Mouse (Mus musculus): ENCODE measurements around the gene Fgd6.

Fgd6 gene

GRCm38 (mm10) chr10:94035658-94036374, at the start of gene Fgd6, which contains the start of gene Vezt:
TSS of gene Fgd6 (plus strand) at chr10:94036001.
TSS of gene Vezt (minus strand) at chr10:94035817.
- DNase-seq (ENCODE audit: low read depth, low spot score) = peak; percentile 98

DNA sequence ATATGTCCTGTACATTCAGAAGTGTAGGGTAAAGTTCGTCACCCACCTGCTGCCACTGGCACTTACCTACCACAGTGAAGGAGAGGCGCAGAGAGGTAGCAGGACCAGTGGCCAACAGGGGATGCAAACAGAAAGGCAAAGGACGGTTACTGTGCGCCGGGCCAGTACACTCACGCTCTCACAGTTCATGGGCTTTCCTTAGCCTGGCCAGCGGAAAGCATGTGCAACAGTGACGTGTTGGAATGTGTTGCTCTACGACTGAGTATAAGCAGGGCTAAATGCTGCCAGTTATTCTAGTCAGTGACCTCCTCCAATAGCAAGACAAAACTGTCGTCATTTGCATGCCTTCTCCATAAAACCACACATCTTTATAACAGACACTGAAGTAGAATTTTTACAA, 41.7 kb upstream of the Fgd6 start:
- no peak for DNase-seq (ENCODE audit: low read depth, low spot score)

DNA sequence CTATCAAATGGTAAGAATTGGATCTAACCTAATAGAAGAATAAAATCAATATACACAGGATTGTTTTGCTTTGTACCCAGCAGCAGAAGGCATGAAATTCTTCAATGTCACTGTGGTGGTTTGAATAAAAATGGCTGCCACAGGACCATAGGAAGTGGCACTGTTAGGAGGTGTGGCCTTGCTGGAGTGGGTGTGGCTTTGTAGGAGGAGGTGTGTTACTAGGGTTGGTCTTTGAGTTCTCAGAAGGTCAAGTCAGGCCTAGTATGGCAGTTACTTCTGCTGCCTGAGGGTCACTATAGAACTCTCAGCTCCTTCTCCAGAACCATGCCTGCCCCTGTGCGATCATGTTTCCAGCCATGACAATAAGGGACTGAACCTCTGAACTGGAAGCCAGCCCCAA, 40.7 kb upstream of the Fgd6 start:
- no peak for DNase-seq (ENCODE audit: low read depth, low spot score)

GRCm38 (mm10) chr10:93999357-93999756, 36.4 kb upstream of the Fgd6 start:
- DNase-seq (ENCODE audit: low read depth, low spot score) = no peak

DNA sequence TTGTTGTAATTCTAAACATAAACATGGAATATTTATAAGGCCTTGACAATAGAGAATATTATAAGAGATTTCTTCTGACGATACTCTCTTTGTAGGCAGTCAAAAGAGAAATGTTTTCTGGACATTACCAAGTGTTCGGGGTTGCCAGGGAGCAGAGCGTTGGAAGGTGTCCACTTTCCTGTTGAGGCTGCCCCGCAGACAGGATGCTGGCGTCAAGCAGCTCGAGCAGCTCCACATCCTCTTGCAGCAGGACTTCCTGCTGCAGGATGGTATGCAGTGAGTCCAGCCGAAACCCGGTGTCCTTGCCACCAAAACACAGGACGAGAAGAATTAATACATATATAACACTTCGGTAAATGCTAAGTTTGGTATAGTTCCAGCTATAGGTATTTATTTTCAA, 35.6 kb upstream of the Fgd6 start:
- DNase-seq (ENCODE audit: low read depth, low spot score) = no peak

GRCm38 (mm10) chr10:94008356-94008755, 27.4 kb upstream of the Fgd6 start:
- DNase-seq (ENCODE audit: low read depth, low spot score) = no peak

- no peak for DNase-seq (ENCODE audit: low read depth, low spot score)
Observed at GRCm38 (mm10) chr10:94009991-94010679, 25.7 kb upstream of the Fgd6 start.

- no peak for DNase-seq (ENCODE audit: low read depth, low spot score)
Observed at GRCm38 (mm10) chr10:94011024-94011423, 24.8 kb upstream of the Fgd6 start.

GRCm38 (mm10) chr10:94013196-94013595, 22.6 kb upstream of the Fgd6 start:
- peak; percentile 20 for DNase-seq (ENCODE audit: low read depth, low spot score)

DNA sequence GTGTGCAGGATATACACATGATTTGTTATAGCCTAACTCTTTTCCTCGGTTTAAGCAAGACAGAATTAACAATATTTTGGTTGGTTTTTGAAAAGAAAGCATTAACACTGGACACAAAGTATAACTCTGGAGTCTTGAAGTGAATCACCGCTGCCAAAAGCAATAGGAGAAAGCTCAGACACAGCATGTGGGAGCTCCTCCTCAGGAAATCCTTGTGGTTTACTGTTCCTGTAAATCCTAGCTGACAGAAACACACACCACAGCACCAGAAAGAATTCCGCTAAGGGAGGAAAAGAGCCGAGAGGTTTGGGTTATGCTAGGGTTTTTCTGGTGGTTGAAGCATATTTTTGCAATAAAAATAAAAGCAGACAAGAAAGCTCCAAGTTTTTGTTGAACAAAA, 21.6 kb upstream of the Fgd6 start:
- DNase-seq (ENCODE audit: low read depth, low spot score) = no peak

- no peak for DNase-seq (ENCODE audit: low read depth, low spot score)
Observed at GRCm38 (mm10) chr10:94017455-94017854, 18.3 kb upstream of the Fgd6 start.

DNA sequence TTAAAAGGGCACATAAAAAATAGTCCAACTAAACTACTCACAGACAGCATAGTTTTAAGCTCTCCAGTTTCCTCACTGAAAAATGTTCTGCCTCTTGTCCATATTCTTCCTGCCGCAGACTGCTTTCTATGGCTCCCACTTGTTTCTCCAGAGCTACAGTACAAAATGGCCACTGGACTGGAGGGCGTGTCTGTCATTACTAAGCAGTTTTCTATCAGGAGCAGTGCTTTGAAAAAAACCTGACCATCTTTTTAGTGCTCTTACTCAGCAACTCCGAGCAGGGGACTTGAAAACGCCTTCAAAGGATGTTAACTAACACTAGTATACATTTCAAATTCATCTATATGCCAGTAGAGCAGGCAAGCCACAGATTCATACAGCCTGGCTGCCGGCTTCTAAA, 15.2 kb upstream of the Fgd6 start:
- DNase-seq (ENCODE audit: low read depth, low spot score) = peak; percentile 4

DNA sequence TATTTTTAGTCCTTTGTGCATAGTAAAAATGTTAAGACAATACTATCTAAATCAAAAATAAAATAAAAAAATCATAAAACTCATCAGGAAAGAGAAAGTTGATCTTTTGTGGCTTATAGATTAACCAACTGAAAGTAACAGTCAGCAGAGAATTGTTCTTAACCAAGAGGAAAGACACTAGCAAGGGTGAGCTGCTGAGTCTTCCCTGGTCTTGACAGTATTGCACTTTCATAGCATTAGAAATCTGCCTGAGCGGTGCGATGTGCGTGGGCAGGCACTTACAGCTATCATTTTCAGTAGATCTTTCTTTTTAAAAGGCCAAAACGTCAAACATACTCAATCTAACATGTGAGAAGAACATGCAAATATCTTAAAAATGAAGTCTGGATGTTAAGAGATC, 14.7 kb upstream of the Fgd6 start:
- no peak for DNase-seq (ENCODE audit: low read depth, low spot score)

- no peak for DNase-seq (ENCODE audit: low read depth, low spot score)
Observed at GRCm38 (mm10) chr10:94025079-94025478, 10.7 kb upstream of the Fgd6 start.

DNA sequence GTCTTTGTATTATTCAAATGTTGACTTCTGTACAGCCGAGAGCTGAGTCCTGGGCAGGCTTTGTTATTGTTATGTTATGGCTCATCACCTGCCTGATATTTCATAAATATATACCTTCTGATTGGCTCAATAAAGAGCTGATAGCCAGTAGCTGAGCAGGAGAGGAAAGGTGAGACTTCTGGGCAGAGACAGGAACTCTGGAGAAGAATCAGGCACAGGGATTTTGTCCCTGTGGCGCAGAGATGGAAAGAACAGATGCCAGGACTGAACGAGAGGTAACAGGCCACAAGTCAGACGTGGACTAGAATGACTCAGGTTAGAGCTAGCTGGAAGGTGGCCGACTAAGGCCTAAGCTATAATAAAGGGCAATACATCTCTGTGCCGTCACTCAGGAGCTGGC, 7.3 kb upstream of the Fgd6 start:
- DNase-seq (ENCODE audit: low read depth, low spot score) = no peak

GRCm38 (mm10) chr10:94031164-94031563, 4.6 kb upstream of the Fgd6 start:
- no peak for DNase-seq (ENCODE audit: low read depth, low spot score)

DNA sequence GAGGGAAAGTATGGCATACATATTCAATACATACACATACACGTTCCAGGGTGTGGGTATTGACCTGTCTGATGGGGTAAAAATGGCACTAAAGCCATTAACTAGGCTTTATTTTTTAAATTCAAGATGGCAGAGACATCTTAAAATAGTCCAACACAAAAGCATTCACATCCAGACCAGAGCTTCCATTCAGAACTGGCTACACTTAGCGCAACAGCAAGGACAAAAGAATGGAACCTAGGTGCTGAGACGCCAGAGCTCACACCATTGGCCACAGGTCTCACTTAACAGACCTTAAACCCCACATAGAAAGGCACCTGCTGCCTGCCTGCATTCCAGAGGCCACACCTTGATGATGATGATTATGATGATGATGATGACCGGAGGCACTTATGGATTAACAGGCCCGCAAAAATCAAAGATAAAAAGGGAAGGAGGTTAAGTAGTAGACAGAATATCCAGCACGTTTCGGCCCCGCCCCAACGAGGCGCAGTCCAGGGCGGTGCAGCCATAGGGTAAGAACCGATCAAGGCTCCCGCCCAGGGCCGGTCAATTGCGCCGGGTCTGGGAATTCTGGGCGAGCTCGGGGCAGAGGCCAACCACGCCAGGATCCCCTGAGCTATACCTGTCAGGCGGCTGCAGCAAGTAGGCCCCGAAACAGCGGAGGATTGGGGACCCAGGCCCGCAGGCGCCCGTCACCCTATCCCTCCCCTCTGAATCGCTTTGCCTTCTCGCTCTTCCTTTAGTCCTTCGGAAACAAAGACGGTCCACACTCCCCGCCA, 734 bp upstream of the Fgd6 start:
- peak; percentile 26 for DNase-seq (ENCODE audit: low read depth, low spot score)

DNA sequence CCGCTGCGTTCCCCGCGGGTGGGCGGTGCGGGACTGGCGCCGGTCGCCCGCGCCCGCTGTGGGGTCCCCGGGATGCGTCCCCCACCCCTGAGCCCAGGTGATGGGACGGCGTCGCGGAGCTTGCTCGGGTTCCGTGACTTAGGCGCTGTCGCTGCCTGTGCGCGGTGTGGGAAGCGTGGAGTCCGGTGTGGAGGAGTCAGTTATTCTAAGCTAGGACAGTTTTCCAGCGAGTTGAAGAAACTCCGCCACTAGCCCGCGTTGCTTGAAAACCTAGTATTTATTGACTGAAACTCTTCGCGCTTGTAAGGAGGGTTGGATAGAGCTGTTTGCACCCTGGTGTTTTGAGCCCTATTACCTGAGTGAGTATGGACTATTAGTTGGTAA, 566 bp downstream of the Fgd6 start:
- DNase-seq (ENCODE audit: low read depth, low spot score) = peak; percentile 13

DNA sequence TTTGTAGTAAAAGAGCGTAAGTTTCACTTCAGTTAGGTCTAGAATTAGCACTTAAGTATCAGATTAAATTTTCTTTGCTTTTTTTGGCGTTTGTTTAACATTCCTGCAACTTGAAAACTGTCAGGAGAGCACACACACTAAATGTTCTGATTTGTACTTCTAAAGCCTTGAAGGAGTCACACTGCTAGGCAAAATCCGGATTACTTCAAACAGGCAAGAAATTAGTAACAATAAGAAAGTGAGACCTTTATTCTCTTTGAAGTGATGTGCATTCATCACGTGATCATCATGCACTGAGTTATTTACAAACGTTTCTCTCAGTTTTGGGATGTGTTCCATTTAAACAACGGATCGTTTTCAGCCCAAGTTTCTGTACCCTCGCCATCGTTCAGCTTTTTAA, 1.4 kb downstream of the Fgd6 start:
- no peak for DNase-seq (ENCODE audit: low read depth, low spot score)

GRCm38 (mm10) chr10:94037596-94037995, 1.8 kb downstream of the Fgd6 start:
- no peak for DNase-seq (ENCODE audit: low read depth, low spot score)

DNA sequence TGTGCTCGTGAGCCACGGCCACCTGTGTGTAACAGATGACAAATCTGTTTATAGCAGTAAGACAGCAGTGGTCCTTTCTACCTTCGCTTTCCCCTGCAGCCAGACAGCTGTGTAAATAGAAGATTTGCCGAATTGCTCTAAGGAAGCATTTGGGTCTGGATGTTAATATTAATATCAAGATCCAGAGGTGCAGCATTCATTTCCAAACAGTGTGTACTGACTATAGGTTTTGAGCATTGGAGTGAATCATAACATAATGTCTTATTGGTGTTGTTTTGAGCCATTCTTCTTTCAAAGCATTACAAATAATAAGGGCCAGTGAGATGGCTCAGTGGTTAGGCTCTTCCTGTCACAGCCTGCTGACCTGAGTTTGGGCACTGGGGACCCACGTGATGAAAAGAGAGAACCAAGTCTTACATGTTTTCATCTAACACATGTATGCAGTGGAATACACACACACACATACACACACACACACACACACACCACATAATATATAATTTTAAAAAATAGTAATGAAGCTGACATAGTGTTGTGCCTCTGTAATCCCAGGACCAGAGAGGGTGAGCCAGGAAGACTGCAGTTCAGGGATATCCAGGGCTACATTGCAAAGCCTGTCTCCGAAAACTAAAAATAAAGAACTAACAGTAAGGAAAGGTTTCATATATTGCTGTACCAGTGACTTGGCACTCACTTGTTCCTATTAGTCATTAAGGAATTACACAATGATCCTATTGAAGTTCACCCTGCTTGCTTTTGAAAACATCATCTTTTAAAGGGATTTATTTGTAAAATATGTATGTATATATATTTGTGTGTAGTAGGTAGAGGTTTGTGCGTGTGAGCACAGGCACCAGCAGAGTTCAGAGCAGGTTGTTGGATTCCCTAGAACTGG, 2.8 kb downstream of the Fgd6 start:
- DNase-seq (ENCODE audit: low read depth, low spot score) = no peak

DNA sequence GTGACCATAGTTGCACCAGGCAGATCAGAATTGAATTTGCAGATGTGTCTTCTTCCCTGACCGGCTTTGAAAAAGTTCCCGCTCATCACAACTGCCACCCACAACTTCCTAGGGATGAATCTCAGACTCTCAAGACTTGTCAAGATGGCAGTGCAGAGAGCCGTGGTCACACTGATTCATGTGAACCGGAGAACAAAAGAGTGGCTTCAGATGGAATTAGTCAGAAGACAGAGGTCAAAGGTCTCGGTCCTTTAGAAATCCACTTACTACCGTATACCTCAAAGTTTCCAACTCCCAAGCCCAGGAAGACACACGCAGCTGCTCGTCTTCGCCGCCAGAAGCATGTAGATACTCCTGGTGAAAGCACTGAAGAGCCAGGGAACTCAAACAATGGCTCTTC, 8.1 kb downstream of the Fgd6 start:
- no peak for DNase-seq (ENCODE audit: low read depth, low spot score)

Measured in WW6 (cell line).